Mouse (Mus musculus): ENCODE results near the gene Chn1. TPM values are rescaled to one million over a fixed set of nuclear protein-coding genes. Genes with fewer than 3 reads are reported as not detected.

Chn1 gene
- polyA plus RNA-seq, 1 experiment, result 17.9 TPM

DNA sequence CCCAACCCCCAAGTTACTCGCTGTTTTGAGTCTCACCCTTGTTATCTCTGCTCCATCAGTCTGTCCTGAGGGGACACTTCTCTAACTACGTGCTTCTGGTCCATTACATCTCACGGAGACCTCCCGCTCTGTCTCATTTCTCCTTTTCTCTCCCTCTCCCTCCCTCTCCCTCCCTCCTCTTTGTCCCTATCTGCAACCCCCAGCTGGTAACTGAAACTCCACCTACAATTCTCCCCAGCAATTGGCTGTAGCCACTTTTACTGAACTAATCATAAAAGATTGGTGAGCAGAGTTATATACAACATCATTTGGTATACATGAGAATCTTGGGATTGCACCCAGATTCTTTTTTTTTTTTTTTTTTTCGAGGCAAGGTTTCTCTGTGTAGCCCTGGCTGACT lies 16.1 kb downstream of the Chn1 start:
- Histone ChIP-seq H3K27ac (ENCODE audit: insufficient read depth, low read length) (no peak overlapping the region), H3K4me3 (ENCODE audit: insufficient read depth, low read length) (no peak overlapping the region), H3K4me1 (ENCODE audit: control insufficient read depth, insufficient read depth, low read length) (no peaks in the 10 kb centered on the region)
- TF ChIP-seq CTCF (IDR thresholded peaks at IDR 0.05; ENCODE audit: borderline replicate concordance, insufficient read depth, low read length) (no peak), POLR2A (IDR thresholded peaks at IDR 0.05; ENCODE audit: low read depth, low read length) (no peak)

GRCm38 (mm10) chr2:73747297-73747696 lies 27.8 kb downstream of the Chn1 start:
- no peak overlapping the region for H3K27ac ChIP-seq (ENCODE audit: insufficient read depth, low read length)
- no peak overlapping the region for H3K4me3 ChIP-seq (ENCODE audit: insufficient read depth, low read length)
- H3K4me1 ChIP-seq (ENCODE audit: control insufficient read depth, insufficient read depth, low read length), result no peaks in the 10 kb centered on the region
- no peak for TF ChIP-seq CTCF (IDR thresholded peaks at IDR 0.05; ENCODE audit: borderline replicate concordance, insufficient read depth, low read length)
- TF ChIP-seq POLR2A (IDR thresholded peaks at IDR 0.05; ENCODE audit: low read depth, low read length), result no peak

DNA sequence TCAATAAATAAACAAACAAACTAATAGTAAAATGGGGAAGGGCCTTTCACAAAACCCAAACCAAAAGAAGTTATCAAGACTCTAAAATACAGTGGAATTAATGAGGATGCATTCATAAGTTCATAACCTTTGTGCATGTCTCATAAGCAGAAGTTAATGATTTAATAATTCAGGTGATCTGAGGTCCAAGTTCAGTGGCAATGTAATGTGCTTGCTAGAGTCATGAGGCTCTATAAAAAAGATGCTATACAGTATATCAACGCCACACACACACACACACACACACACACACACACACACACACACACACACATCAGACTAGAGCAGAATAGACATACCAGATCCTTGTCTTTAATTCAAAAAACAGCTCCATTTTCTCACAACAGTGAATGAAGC lies 28.8 kb downstream of the Chn1 start:
- no peak overlapping the region for H3K27ac ChIP-seq (ENCODE audit: insufficient read depth, low read length)
- no peak for TF ChIP-seq POLR2A (IDR thresholded peaks at IDR 0.05; ENCODE audit: low read depth, low read length)
- TF ChIP-seq CTCF (IDR thresholded peaks at IDR 0.05; ENCODE audit: borderline replicate concordance, insufficient read depth, low read length), result no peak
- H3K4me1 ChIP-seq (ENCODE audit: control insufficient read depth, insufficient read depth, low read length), result no peaks in the 10 kb centered on the region
- H3K4me3 ChIP-seq (ENCODE audit: insufficient read depth, low read length), result no peak overlapping the region

DNA sequence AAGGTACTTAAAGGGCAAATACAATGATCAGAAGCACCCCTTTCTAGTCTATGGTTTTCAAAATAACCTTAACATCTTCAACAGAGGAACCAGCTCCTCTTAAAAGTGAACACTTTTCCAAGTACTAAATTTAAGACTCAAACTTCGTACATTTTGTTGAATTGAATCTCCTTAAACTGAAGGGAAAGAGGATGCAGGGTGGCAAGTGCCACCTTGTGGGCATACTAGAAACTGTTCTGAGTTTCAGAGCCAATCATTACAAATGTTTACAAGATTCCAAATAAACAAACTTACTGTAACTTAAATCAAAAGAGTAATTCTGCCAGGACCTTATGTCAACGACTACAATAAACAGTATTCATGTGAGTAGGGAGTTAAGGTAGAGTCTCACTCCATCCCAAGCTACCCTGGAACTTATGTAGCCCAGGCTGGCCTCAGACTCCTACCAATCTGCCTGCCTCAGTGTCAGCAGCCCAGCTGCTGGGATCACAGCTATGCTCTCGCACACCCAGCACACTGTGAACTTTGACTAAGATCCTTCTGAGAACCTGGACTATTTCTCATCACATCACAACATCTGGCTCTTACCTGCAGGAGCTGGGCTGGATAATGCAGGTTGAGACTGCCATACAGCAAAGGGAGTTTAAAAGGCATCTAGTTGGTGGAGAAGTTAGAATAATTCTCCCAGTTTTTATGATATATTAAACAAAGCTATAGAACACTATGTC lies 29.3 kb downstream of the Chn1 start:
- H3K4me3 ChIP-seq (ENCODE audit: insufficient read depth, low read length), result no peak overlapping the region
- no peak overlapping the region for H3K27ac ChIP-seq (ENCODE audit: insufficient read depth, low read length)
- TF ChIP-seq POLR2A (IDR thresholded peaks at IDR 0.05; ENCODE audit: low read depth, low read length) (no peak), CTCF (IDR thresholded peaks at IDR 0.05; ENCODE audit: borderline replicate concordance, insufficient read depth, low read length) (no peak)
- no peaks in the 10 kb centered on the region for H3K4me1 ChIP-seq (ENCODE audit: control insufficient read depth, insufficient read depth, low read length)

DNA sequence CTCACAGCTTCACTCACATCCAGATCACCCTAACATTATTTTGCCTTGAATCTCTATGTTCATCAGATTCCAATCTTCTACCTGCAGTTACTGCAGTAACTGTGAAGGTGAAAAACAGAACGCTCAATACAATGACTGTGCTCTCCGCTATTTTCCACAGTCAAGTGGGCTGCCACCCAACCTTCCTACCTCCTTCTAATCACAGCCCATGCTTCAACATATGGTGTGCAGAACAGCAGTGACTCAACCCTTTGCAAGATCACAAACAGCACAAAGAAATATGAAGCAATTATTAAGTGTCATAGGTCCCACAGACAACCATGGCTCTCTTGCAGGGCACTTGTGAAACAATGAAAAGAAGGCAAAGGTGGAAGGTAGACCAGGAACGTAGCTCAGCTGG lies 33.9 kb downstream of the Chn1 start:
- H3K4me3 ChIP-seq (ENCODE audit: insufficient read depth, low read length), result no peak overlapping the region
- TF ChIP-seq CTCF (IDR thresholded peaks at IDR 0.05; ENCODE audit: borderline replicate concordance, insufficient read depth, low read length) (no peak), POLR2A (IDR thresholded peaks at IDR 0.05; ENCODE audit: low read depth, low read length) (no peak)
- no peaks in the 10 kb centered on the region for H3K4me1 ChIP-seq (ENCODE audit: control insufficient read depth, insufficient read depth, low read length)
- no peak overlapping the region for H3K27ac ChIP-seq (ENCODE audit: insufficient read depth, low read length)

DNA sequence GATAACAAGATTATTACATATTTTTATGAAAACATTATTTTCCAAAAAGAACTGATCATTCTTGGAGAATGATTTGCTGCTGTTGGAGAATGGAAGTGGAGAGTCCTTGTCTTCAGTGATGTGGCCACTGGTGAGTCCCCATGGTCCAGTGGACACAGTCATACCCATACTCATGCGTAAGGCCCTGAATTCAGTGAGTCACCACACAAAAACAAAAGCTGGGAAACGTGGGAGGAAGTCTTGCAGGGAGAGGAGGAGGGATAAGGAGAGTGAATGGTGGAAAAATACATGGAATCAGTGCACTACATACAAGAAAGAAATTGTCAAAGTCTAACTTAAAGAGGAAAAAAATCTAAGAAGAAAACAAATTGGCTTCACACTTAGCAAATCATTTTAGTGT lies 47.3 kb downstream of the Chn1 start:
- H3K27ac ChIP-seq (ENCODE audit: insufficient read depth, low read length), result no peak overlapping the region
- no peak overlapping the region for H3K4me3 ChIP-seq (ENCODE audit: insufficient read depth, low read length)
- TF ChIP-seq POLR2A (IDR thresholded peaks at IDR 0.05; ENCODE audit: low read depth, low read length) (no peak), CTCF (IDR thresholded peaks at IDR 0.05; ENCODE audit: borderline replicate concordance, insufficient read depth, low read length) (no peak)
- no peaks in the 10 kb centered on the region for H3K4me1 ChIP-seq (ENCODE audit: control insufficient read depth, insufficient read depth, low read length)

- no peak overlapping the region for H3K27ac ChIP-seq (ENCODE audit: insufficient read depth, low read length)
- H3K4me3 ChIP-seq (ENCODE audit: insufficient read depth, low read length), result no peak overlapping the region
- no peak for TF ChIP-seq CTCF (IDR thresholded peaks at IDR 0.05; ENCODE audit: borderline replicate concordance, insufficient read depth, low read length)
- no peak for TF ChIP-seq POLR2A (IDR thresholded peaks at IDR 0.05; ENCODE audit: low read depth, low read length)
- H3K4me1 ChIP-seq (ENCODE audit: control insufficient read depth, insufficient read depth, low read length), result peaks cover 6% of the 10 kb centered on the region
Observed at GRCm38 (mm10) chr2:73724934-73725333, 50.2 kb downstream of the Chn1 start.

GRCm38 (mm10) chr2:73721821-73722220 lies 53.3 kb downstream of the Chn1 start:
- H3K4me1 ChIP-seq (ENCODE audit: control insufficient read depth, insufficient read depth, low read length), result peaks cover 6% of the 10 kb centered on the region
- no peak overlapping the region for H3K27ac ChIP-seq (ENCODE audit: insufficient read depth, low read length)
- TF ChIP-seq CTCF (IDR thresholded peaks at IDR 0.05; ENCODE audit: borderline replicate concordance, insufficient read depth, low read length), result no peak
- no peak for TF ChIP-seq POLR2A (IDR thresholded peaks at IDR 0.05; ENCODE audit: low read depth, low read length)
- H3K4me3 ChIP-seq (ENCODE audit: insufficient read depth, low read length), result no peak overlapping the region

- H3K4me1 ChIP-seq (ENCODE audit: control insufficient read depth, insufficient read depth, low read length), result no peaks in the 10 kb centered on the region
- H3K4me3 ChIP-seq (ENCODE audit: insufficient read depth, low read length), result no peak overlapping the region
- TF ChIP-seq CTCF (IDR thresholded peaks at IDR 0.05; ENCODE audit: borderline replicate concordance, insufficient read depth, low read length), result no peak
- no peak for TF ChIP-seq POLR2A (IDR thresholded peaks at IDR 0.05; ENCODE audit: low read depth, low read length)
- no peak overlapping the region for H3K27ac ChIP-seq (ENCODE audit: insufficient read depth, low read length)
Observed at GRCm38 (mm10) chr2:73712481-73712880, 62.7 kb downstream of the Chn1 start.

DNA sequence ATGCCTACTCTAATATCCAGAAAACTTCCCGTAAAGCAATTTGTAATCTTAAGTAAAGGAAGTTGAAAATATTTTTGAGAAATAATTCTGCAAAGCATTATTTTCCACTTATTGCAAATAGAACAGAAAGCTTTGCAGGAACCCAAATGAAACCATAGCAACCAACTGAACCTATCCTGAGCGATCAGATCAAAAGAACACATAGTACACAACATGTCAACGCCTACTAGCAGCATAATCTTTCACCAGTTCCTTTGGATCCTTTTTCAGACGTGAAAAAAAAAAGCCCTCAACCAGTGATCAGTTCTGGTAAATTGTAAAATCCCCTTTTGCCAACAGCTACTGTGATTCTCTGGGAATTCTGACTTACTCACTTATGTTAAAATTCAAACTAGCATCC lies 82.1 kb downstream of the Chn1 start:
- no peak for TF ChIP-seq CTCF (IDR thresholded peaks at IDR 0.05; ENCODE audit: borderline replicate concordance, insufficient read depth, low read length)
- no peak for TF ChIP-seq POLR2A (IDR thresholded peaks at IDR 0.05; ENCODE audit: low read depth, low read length)
- Histone ChIP-seq H3K4me3 (ENCODE audit: insufficient read depth, low read length) (no peak overlapping the region), H3K27ac (ENCODE audit: insufficient read depth, low read length) (no peak overlapping the region), H3K4me1 (ENCODE audit: control insufficient read depth, insufficient read depth, low read length) (no peaks in the 10 kb centered on the region)
